Mouse (Mus musculus): ENCODE data around the gene Armh3. TPM values are rescaled to one million over a fixed set of nuclear protein-coding genes. Genes with fewer than 3 reads are reported as not detected.
"Not testable (repeated sequence)": the region's sequence is repeated elsewhere in the genome, so short reads cannot be mapped to it uniquely, and the experiment has no call there.

Gene Armh3
- total and polyA plus RNA-seq, 3 experiments: 1.1 to 4.9 (median 1.9) TPM

DNA sequence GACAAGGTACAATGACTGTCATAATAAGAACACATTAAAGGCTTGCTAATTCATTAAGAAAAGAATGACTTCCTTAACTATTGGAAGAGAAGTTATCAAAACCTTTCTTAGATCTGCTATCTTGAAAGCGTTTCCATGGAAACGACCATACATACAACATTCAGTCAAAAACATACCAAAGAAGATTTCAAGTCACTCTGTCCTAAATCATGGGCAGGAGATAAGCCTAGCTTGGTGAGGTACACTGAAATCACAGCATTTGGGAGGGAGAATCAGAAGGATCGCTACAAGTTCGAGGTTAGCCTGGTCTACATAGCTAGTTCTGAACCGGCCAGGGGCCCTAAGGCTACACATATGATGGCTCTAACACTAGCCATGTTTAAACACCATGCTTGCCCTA is 923 bp downstream of the Armh3 start:
- Histone ChIP-seq H3K4me3 (replicated peaks in 1 of 3; ENCODE audit: low read depth in 2 of 3, low read length in 2 of 3, poor library complexity in 1 of 3) (peak overlapping the region; percentile 55 to 77 (median 63)), H3K27me3 (replicated peaks) (no peaks in the 10 kb centered on the region), H3K4me2 (ENCODE audit: insufficient read depth, low read depth, poor library complexity, severe bottlenecking) (peak overlapping the region; percentile 67), H3K4me1 (ENCODE audit: control insufficient read depth in 1 of 2, insufficient read depth in 2 of 2) (peaks cover 4 to 18% of the 10 kb centered on the region in 2 experiments; a peak in 3 of 4 replicates), H3K9ac (ENCODE audit: insufficient read depth, low read depth) (peak overlapping the region; percentile 75), H3K79me2 (replicated peaks; ENCODE audit: control insufficient read depth, extremely low read depth, insufficient read depth, poor library complexity, severe bottlenecking) (peaks cover 4% of the 10 kb centered on the region; the same call in 1 of the 2 replicates), H3K36me3 (replicated peaks in 1 of 2; ENCODE audit: control insufficient read depth in 1 of 2, insufficient read depth in 1 of 2, low read length in 1 of 2) (peaks cover 0 to 3% of the 10 kb centered on the region in 2 experiments), H3K27ac (ENCODE audit: insufficient read depth, low read depth) (peak overlapping the region; percentile 46; the same call in 1 of the 2 replicates), H3K9me3 (replicated peaks; ENCODE audit: low read length) (peaks cover 9% of the 10 kb centered on the region)
- no peak for TF ChIP-seq ZKSCAN1 (IDR thresholded peaks at IDR 0.05; ENCODE audit: borderline replicate concordance, low read depth, low read length)
- TF ChIP-seq CTCF (conservative IDR thresholded peaks at IDR 0.05 in 1 of 2, IDR thresholded peaks at IDR 0.05 in 1 of 2; ENCODE audit: low read depth in 2 of 2, low read length in 2 of 2): no peak
- TF ChIP-seq EP300 (IDR thresholded peaks at IDR 0.05; ENCODE audit: low read length): no peak
- TF ChIP-seq ELF1 (IDR thresholded peaks at IDR 0.05; ENCODE audit: low read depth, low read length): no peak
- no peak for TF ChIP-seq HCFC1 (IDR thresholded peaks at IDR 0.05; ENCODE audit: low read depth, low read length)
- no peak for TF ChIP-seq PAX5 (IDR thresholded peaks at IDR 0.05; ENCODE audit: low read length)
- no peak for TF ChIP-seq USF2 (conservative IDR thresholded peaks at IDR 0.05; ENCODE audit: low read depth, low read length)
- no peak for TF ChIP-seq POLR2A (IDR thresholded peaks at IDR 0.05; ENCODE audit: low read depth, low read length)
- no peak for TF ChIP-seq E2F4 (IDR thresholded peaks at IDR 0.05; ENCODE audit: insufficient replicate concordance, low read depth, low read length)
- no peak for TF ChIP-seq RAD21 (IDR thresholded peaks at IDR 0.05; ENCODE audit: low read depth, low read length)
- peak; percentile 29 for DNase-seq (ENCODE audit: extremely low read depth)
- dilution Hi-C loops (cut with MboI; ENCODE audit: extremely low pct_ligation_motif_present, extremely low pct_unique_long_range_greater_than_20kb, low sequenced_read_pairs): no loop called here
- in situ Hi-C loops (cut with MboI; ENCODE audit: low pct_ligation_motif_present, low pct_unique_long_range_greater_than_20kb, low sequenced_read_pairs): no loop called here

DNA sequence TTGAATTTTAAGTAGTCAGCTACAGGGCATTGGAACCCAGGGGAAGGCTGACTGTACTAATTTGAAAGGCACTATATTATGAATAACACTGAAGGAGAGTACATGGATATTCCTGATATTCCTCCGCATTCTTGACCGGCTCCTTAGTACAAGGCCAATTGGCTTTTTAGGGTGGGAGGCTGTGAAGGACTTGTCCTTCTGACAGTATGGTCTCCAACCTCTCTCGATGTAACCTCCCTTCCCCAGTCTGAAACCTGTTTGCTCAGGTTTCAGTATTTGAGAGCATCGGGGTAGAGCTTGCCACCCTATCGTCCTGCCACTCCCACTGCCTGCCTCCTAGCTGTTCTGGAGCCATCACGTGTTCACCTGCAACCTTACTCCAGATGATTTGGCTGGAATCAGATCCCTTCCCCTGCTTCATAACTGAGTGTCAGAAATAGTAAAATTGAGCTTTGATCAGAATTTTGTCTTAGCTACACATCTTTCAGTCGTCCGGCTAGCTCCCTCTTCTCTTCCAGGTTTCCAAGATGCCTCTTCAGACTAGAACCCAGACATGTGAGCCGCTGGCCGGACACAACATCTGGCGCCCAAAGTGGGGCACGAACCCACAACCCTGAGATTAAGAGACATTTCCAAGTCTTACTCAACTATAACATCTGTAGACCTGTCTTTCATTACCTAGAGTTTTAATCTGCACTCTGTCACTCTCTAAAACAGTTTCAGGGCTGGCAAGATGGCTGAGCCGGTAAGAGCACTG is 4.1 kb downstream of the Armh3 start:
- dilution Hi-C loops (cut with MboI; ENCODE audit: extremely low pct_ligation_motif_present, extremely low pct_unique_long_range_greater_than_20kb, low sequenced_read_pairs): no loop called here

DNA sequence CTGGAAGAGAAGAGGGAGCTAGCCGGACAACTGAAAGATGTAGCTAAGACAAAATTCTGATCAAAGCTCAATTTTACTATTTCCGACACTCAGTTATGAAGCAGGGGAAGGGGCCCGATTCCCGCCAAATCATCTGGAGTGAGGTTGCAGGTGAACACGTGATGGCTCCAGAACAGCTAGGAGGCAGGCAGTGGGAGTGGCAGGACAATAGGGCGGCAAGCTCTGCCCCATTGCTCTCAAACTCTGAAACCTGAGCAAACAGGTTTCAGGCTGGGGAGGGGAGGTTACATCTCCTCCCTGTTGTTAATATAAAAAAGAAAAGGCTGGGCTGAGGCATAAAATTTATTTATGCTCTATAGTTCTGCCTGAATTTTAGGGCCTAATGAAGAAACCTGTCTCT is 4.8 kb downstream of the Armh3 start:
- DNase-seq (ENCODE audit: extremely low read depth); dilution Hi-C loops (cut with MboI; ENCODE audit: extremely low pct_ligation_motif_present, extremely low pct_unique_long_range_greater_than_20kb, low sequenced_read_pairs); H3K4me2 ChIP-seq (ENCODE audit: insufficient read depth, low read depth, poor library complexity, severe bottlenecking); in situ Hi-C loops (cut with MboI; ENCODE audit: low pct_ligation_motif_present, low pct_unique_long_range_greater_than_20kb, low sequenced_read_pairs); H3K27me3 ChIP-seq (replicated peaks); H3K9me3 ChIP-seq (replicated peaks; ENCODE audit: low read length); H3K27ac ChIP-seq (ENCODE audit: insufficient read depth, low read depth); H3K4me3 ChIP-seq (replicated peaks in 1 of 3; ENCODE audit: low read depth in 2 of 3, low read length in 2 of 3, poor library complexity in 1 of 3); H3K4me1 ChIP-seq (ENCODE audit: control insufficient read depth in 1 of 2, insufficient read depth in 2 of 2); H3K9ac ChIP-seq (ENCODE audit: insufficient read depth, low read depth); H3K79me2 ChIP-seq (replicated peaks; ENCODE audit: control insufficient read depth, extremely low read depth, insufficient read depth, poor library complexity, severe bottlenecking); H3K36me3 ChIP-seq (replicated peaks in 1 of 2; ENCODE audit: control insufficient read depth in 1 of 2, insufficient read depth in 1 of 2, low read length in 1 of 2): not testable (repeated sequence)

More for the DNA sequence above, 4.1 kb downstream of the Armh3 start:
- Histone ChIP-seq H3K4me1 (ENCODE audit: control insufficient read depth in 1 of 2, insufficient read depth in 2 of 2) (peaks cover 0 to 11% of the 10 kb centered on the region in 2 experiments; a peak in 2 of 4 replicates), H3K27ac (ENCODE audit: insufficient read depth, low read depth) (no peak overlapping the region), H3K9ac (ENCODE audit: insufficient read depth, low read depth) (no peak overlapping the region), H3K4me2 (ENCODE audit: insufficient read depth, low read depth, poor library complexity, severe bottlenecking) (no peak overlapping the region), H3K27me3 (replicated peaks) (no peaks in the 10 kb centered on the region), H3K79me2 (replicated peaks; ENCODE audit: control insufficient read depth, extremely low read depth, insufficient read depth, poor library complexity, severe bottlenecking) (peaks cover 4% of the 10 kb centered on the region; the same call in 1 of the 2 replicates), H3K4me3 (replicated peaks in 1 of 3; ENCODE audit: low read depth in 2 of 3, low read length in 2 of 3, poor library complexity in 1 of 3) (no peak overlapping the region), H3K36me3 (replicated peaks in 1 of 2; ENCODE audit: control insufficient read depth in 1 of 2, insufficient read depth in 1 of 2, low read length in 1 of 2) (peaks cover 0 to 3% of the 10 kb centered on the region in 2 experiments), H3K9me3 (replicated peaks; ENCODE audit: low read length) (peaks cover 9% of the 10 kb centered on the region)
- no peak for DNase-seq (ENCODE audit: extremely low read depth)
- in situ Hi-C loops (cut with MboI; ENCODE audit: low pct_ligation_motif_present, low pct_unique_long_range_greater_than_20kb, low sequenced_read_pairs): no loop called here
- TF ChIP-seq CHD1 (IDR thresholded peaks at IDR 0.05; ENCODE audit: low read depth, low read length): no peak
- TF ChIP-seq MYC (IDR thresholded peaks at IDR 0.05; ENCODE audit: low read depth, low read length): no peak
- TF ChIP-seq UBTF (IDR thresholded peaks at IDR 0.05; ENCODE audit: low read depth, low read length): no peak
- no peak for TF ChIP-seq CHD2 (IDR thresholded peaks at IDR 0.05; ENCODE audit: low read length)
- no peak for TF ChIP-seq HCFC1 (IDR thresholded peaks at IDR 0.05; ENCODE audit: low read depth, low read length)

Data from CH12.LX (cell line).